10 mouse cellular contexts compared by ENCODE assay signal in the genomic region with DNA sequence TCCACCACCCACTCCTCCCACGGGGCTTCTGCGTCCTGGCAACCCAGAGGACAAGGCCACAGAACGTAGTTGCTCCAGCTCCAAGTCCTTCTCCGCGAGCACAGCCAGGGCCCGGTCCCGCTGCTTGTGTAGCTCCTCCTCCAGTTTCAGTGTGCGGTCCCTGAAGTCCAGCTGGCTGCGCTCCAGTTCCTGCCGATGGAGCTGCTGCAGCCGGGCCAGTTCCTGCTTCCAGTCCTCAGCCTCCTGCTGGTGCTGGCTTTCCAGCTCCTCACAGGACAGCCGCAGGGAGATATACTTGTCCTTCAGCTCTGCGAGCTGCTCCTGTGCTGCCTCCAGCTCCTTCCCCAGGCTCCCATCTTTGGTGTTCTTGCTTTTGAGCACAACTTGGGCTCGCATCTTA. TPM values are rescaled to one million over a fixed set of nuclear protein-coding genes. Genes with fewer than 3 reads are reported as not detected.
DNase-seq lines count a peak whose midpoint lies in the region; ATAC-seq lines count a peak whose summit lies in the region.
"Had no signal": no experiment of that assay in that cellular context is flagged by ENCODE, and none has a peak within 500 bp of the region (broad histone marks: within the 10 kb centered on the region; RNA-seq: fewer than 3 reads in every experiment).

No protein-coding gene starts in this region.

- H3K9me3 ChIP-seq in heart, embryonic 11.5 days (replicated peaks; ENCODE audit: control insufficient read depth, low read length) = no peaks in the 10 kb centered on the region
- H3K9me3 ChIP-seq in heart, embryonic 16.5 days (replicated peaks; ENCODE audit: control insufficient read depth, low read length) = no peaks in the 10 kb centered on the region
- no peaks in the 10 kb centered on the region for H3K9me3 ChIP-seq in intestine, embryonic 16.5 days (ENCODE audit: control insufficient read depth, low read length)
- H3K9me3 ChIP-seq: heart, embryonic 13.5 days had no signal

- peak; percentile 99 for DNase-seq in heart, adult 11 months
- peak; percentile 83 for DNase-seq in cerebellum, adult 11 months
- DNase-seq in layer of hippocampus, adult 9-11 months = peak; percentile 59
- DNase-seq in ovary, postnatal 36 days (ENCODE audit: low spot score) = peak; percentile 83
- DNase-seq in spleen, postnatal 36 days (ENCODE audit: low spot score in 2 of 2) = no peak

- no peak overlapping the region for H3K4me3 ChIP-seq in heart, embryonic 11.5 days (ENCODE audit: low read depth, low read length)
- H3K4me3 ChIP-seq in heart, embryonic 16.5 days (ENCODE audit: low read length) = no peak overlapping the region
- no peak overlapping the region for H3K4me3 ChIP-seq in intestine, embryonic 16.5 days (ENCODE audit: low read length)
- H3K4me3 ChIP-seq: heart, embryonic 13.5 days; midbrain, embryonic 12.5 days had no signal

- H3K4me1 ChIP-seq in heart, embryonic 11.5 days (ENCODE audit: control insufficient read depth, insufficient read depth, low read length) = peaks cover 20% of the 10 kb centered on the region
- H3K4me1 ChIP-seq in heart, embryonic 16.5 days (ENCODE audit: control insufficient read depth, insufficient read depth, low read length) = peaks cover 41% of the 10 kb centered on the region
- H3K4me1 ChIP-seq in intestine, embryonic 16.5 days (ENCODE audit: control insufficient read depth, insufficient read depth, low read length) = peaks cover 22% of the 10 kb centered on the region

- no peak overlapping the region for H3K27ac ChIP-seq in heart, embryonic 11.5 days (ENCODE audit: low read depth, low read length)
- peak overlapping the region; percentile 79 for H3K27ac ChIP-seq in heart, embryonic 16.5 days (ENCODE audit: low read length)
- no peak overlapping the region for H3K27ac ChIP-seq in intestine, embryonic 16.5 days (ENCODE audit: low read length)
- H3K27ac ChIP-seq: heart, embryonic 13.5 days; midbrain, embryonic 12.5 days had no signal

- no peaks in the 10 kb centered on the region for H3K27me3 ChIP-seq in heart, embryonic 11.5 days (ENCODE audit: control insufficient read depth, insufficient read depth, low read length)
- no peaks in the 10 kb centered on the region for H3K27me3 ChIP-seq in heart, embryonic 16.5 days (ENCODE audit: control insufficient read depth, insufficient read depth, low read length)
- no peaks in the 10 kb centered on the region for H3K27me3 ChIP-seq in intestine, embryonic 16.5 days (replicated peaks; ENCODE audit: control insufficient read depth, insufficient read depth, low read length)
- H3K27me3 ChIP-seq: heart, embryonic 13.5 days; midbrain, embryonic 12.5 days had no signal

- no peak overlapping the region for H3K4me2 ChIP-seq in heart, embryonic 11.5 days
- peak overlapping the region; percentile 33; the same call in 1 of the 2 replicates for H3K4me2 ChIP-seq in heart, embryonic 16.5 days (ENCODE audit: low read depth, low read length)
- no peak overlapping the region for H3K4me2 ChIP-seq in intestine, embryonic 16.5 days (ENCODE audit: low read depth, low read length)
- H3K4me2 ChIP-seq: heart, embryonic 13.5 days; midbrain, embryonic 12.5 days had no signal

- no peak overlapping the region for H3K9ac ChIP-seq in heart, embryonic 11.5 days (ENCODE audit: low read depth, low read length)
- H3K9ac ChIP-seq in heart, embryonic 16.5 days (ENCODE audit: low read length) = peak overlapping the region; percentile 51; the same call in 1 of the 2 replicates
- no peak overlapping the region for H3K9ac ChIP-seq in intestine, embryonic 16.5 days (ENCODE audit: low read depth, low read length)
- H3K9ac ChIP-seq: heart, embryonic 13.5 days; midbrain, embryonic 12.5 days had no signal

- peaks cover 18% of the 10 kb centered on the region for H3K36me3 ChIP-seq in heart, embryonic 11.5 days (ENCODE audit: control insufficient read depth, insufficient read depth, low read length)
- peaks cover 23% of the 10 kb centered on the region for H3K36me3 ChIP-seq in heart, embryonic 16.5 days (ENCODE audit: control insufficient read depth, insufficient read depth)
- H3K36me3 ChIP-seq in intestine, embryonic 16.5 days (ENCODE audit: control insufficient read depth, insufficient read depth, low read length) = 0 out of 2 replicates have a peak, but pooled peaks cover 12% of the 10 kb centered on the region

- ATAC-seq in heart, embryonic 11.5 days (replicated peaks; ENCODE audit: insufficient number of reproducible peaks, low FRiP score, low TSS enrichment) = no peak
- no peak for ATAC-seq in heart, embryonic 16.5 days (replicated peaks; ENCODE audit: extremely low read depth, insufficient read depth, low FRiP score)
- no peak for ATAC-seq in intestine, embryonic 16.5 days

- 88% methylated on average over 14 of the region's 14 CpGs for WGBS in heart, embryonic 11.5 days (ENCODE audit: insufficient replicate concordance)
- WGBS in heart, embryonic 16.5 days = 63% methylated on average over 14 of the region's 14 CpGs
- WGBS in intestine, embryonic 16.5 days = 83% methylated on average over 14 of the region's 14 CpGs

RNA-seq across cellular contexts. Expression of a gene that starts 4.9 kb away (rescaled TPM):
- polyA plus RNA-seq in heart, embryonic 11.5 days (2014; fragmentation: Nextera tagmentation; extraction: Ambion mirVana) = 243 and 281 TPM in 2 replicates
- 231 and 247 TPM in 2 replicates for polyA plus RNA-seq in heart, embryonic 16.5 days (2015; fragmentation: Nextera tagmentation; extraction: Ambion mirVana)
- 271 and 273 TPM in 2 replicates for polyA plus RNA-seq in intestine, embryonic 16.5 days (2015; fragmentation: Nextera tagmentation; extraction: Ambion mirVana)

RNA-seq across cellular contexts. Expression of a gene that starts 9.1 kb away (rescaled TPM):
- polyA plus RNA-seq in heart, embryonic 11.5 days (2014; fragmentation: Nextera tagmentation; extraction: Ambion mirVana) = not detected in 2 replicates
- not detected in 2 replicates for polyA plus RNA-seq in heart, embryonic 16.5 days (2015; fragmentation: Nextera tagmentation; extraction: Ambion mirVana)
- polyA plus RNA-seq in intestine, embryonic 16.5 days (2015; fragmentation: Nextera tagmentation; extraction: Ambion mirVana) = 0.07 TPM in 1 of 2 replicates, not detected in the other
- polyA plus RNA-seq: heart, embryonic 13.5 days; midbrain, embryonic 12.5 days had no signal

RNA-seq across cellular contexts. Expression of a gene that starts 9.7 kb away (rescaled TPM):
- 4.0 and 4.4 TPM in 2 replicates for polyA plus RNA-seq in heart, embryonic 11.5 days (2014; fragmentation: Nextera tagmentation; extraction: Ambion mirVana)
- 6.3 and 7.4 TPM in 2 replicates for polyA plus RNA-seq in heart, embryonic 16.5 days (2015; fragmentation: Nextera tagmentation; extraction: Ambion mirVana)
- 8.4 and 8.6 TPM in 2 replicates for polyA plus RNA-seq in intestine, embryonic 16.5 days (2015; fragmentation: Nextera tagmentation; extraction: Ambion mirVana)

RNA-seq across cellular contexts. Expression of a gene that starts 20.6 kb away (rescaled TPM):
- polyA plus RNA-seq in heart, embryonic 11.5 days (2014; fragmentation: Nextera tagmentation; extraction: Ambion mirVana) = 12.1 and 17.7 TPM in 2 replicates
- polyA plus RNA-seq in heart, embryonic 16.5 days (2015; fragmentation: Nextera tagmentation; extraction: Ambion mirVana) = 11.7 and 12.7 TPM in 2 replicates
- polyA plus RNA-seq in intestine, embryonic 16.5 days (2015; fragmentation: Nextera tagmentation; extraction: Ambion mirVana) = 22.6 and 23.2 TPM in 2 replicates

RNA-seq across cellular contexts. Expression of a gene that starts 30.7 kb away (rescaled TPM):
- not detected in 2 replicates for polyA plus RNA-seq in heart, embryonic 11.5 days (2014; fragmentation: Nextera tagmentation; extraction: Ambion mirVana)
- polyA plus RNA-seq in heart, embryonic 16.5 days (2015; fragmentation: Nextera tagmentation; extraction: Ambion mirVana) = not detected in 2 replicates
- polyA plus RNA-seq in intestine, embryonic 16.5 days (2015; fragmentation: Nextera tagmentation; extraction: Ambion mirVana) = 1.8 and 2.6 TPM in 2 replicates
- polyA plus RNA-seq: heart, embryonic 13.5 days; midbrain, embryonic 12.5 days had no signal

Comparison
In these comparisons a context has a peak if more than half of its experiments do, and no peak if none do; other contexts are left out.
1. DNase-seq: peak in heart, adult 11 months (single experiment), cerebellum, adult 11 months (single experiment), layer of hippocampus, adult 9-11 months (single experiment) and ovary, postnatal 36 days (single experiment); none in spleen, postnatal 36 days (0 of 2).